In genomic region chr10:59050434-59050833, GRCm38 (mm10) we compare ENCODE assay signal across 18 mouse cellular contexts.
DNase-seq lines count a peak whose midpoint lies in the region; TF ChIP-seq lines count a peak whose summit lies in the region.
"Had no signal": no experiment of that assay in that cellular context is flagged by ENCODE, and none has a peak within 500 bp of the region (broad histone marks: within the 10 kb centered on the region; RNA-seq: fewer than 3 reads in every experiment).

No protein-coding gene starts in this region.

- dilution Hi-C loops in CH12.LX (cut with MboI; ENCODE audit: extremely low pct_ligation_motif_present, extremely low pct_unique_long_range_greater_than_20kb, low sequenced_read_pairs), result no loop called here

- no peak overlapping the region for H3K27ac ChIP-seq in layer of hippocampus, adult 2 months
- no peak overlapping the region for H3K27ac ChIP-seq in CH12.LX (ENCODE audit: insufficient read depth, low read depth)
- H3K27ac ChIP-seq in embryonic fibroblast, embryonic 13.5 days (ENCODE audit: insufficient read depth, low read length), result no peak overlapping the region
- H3K27ac ChIP-seq: embryonic facial prominence, embryonic 15.5 days; forebrain, embryonic 15.5 days had no signal

- TF ChIP-seq POLR2A in CH12.LX (IDR thresholded peaks at IDR 0.05; ENCODE audit: low read depth, low read length), result no peak
- TF ChIP-seq POLR2A in embryonic fibroblast, embryonic 13.5 days (IDR thresholded peaks at IDR 0.05; ENCODE audit: low read depth, low read length), result no peak

- TF ChIP-seq CTCF in layer of hippocampus, adult 2 months (conservative IDR thresholded peaks at IDR 0.05), result peak; percentile 23; the same call in 1 of the 2 replicates
- TF ChIP-seq CTCF in CH12.LX (conservative IDR thresholded peaks at IDR 0.05 in 1 of 2, IDR thresholded peaks at IDR 0.05 in 1 of 2; ENCODE audit: low read depth in 2 of 2, low read length in 2 of 2), result peak in 1 of 2 experiments; percentile 50; a peak in 2 of 4 replicates
- TF ChIP-seq CTCF in embryonic fibroblast, embryonic 13.5 days (IDR thresholded peaks at IDR 0.05; ENCODE audit: borderline replicate concordance, insufficient read depth, low read length), result peak; percentile 18; the same call in 1 of the 2 replicates

- no peak overlapping the region for H3K9ac ChIP-seq in CH12.LX (ENCODE audit: insufficient read depth, low read depth)
- H3K9ac ChIP-seq: embryonic facial prominence, embryonic 15.5 days; forebrain, embryonic 15.5 days; heart, embryonic 12.5 days had no signal

- H3K4me2 ChIP-seq in CH12.LX (ENCODE audit: insufficient read depth, low read depth, poor library complexity, severe bottlenecking), result no peak overlapping the region
- H3K4me2 ChIP-seq: embryonic facial prominence, embryonic 15.5 days; forebrain, embryonic 15.5 days; heart, embryonic 12.5 days had no signal

- no peaks in the 10 kb centered on the region for H3K79me2 ChIP-seq in CH12.LX (replicated peaks; ENCODE audit: control insufficient read depth, extremely low read depth, insufficient read depth, poor library complexity, severe bottlenecking)

- in situ Hi-C loops in CH12.LX (cut with MboI; ENCODE audit: low pct_ligation_motif_present, low pct_unique_long_range_greater_than_20kb, low sequenced_read_pairs), result no loop called here

- TF ChIP-seq RAD21 in CH12.LX (IDR thresholded peaks at IDR 0.05; ENCODE audit: low read depth, low read length), result peak; percentile 46

- H3K36me3 ChIP-seq in CH12.LX (replicated peaks in 1 of 2; ENCODE audit: control insufficient read depth in 1 of 2, insufficient read depth in 1 of 2, low read length in 1 of 2), result no peaks in the 10 kb centered on the region
- H3K36me3 ChIP-seq: embryonic facial prominence, embryonic 15.5 days; heart, embryonic 12.5 days had no signal

- no peak overlapping the region for H3K4me3 ChIP-seq in layer of hippocampus, adult 2 months
- H3K4me3 ChIP-seq in CH12.LX (replicated peaks in 1 of 3; ENCODE audit: low read depth in 2 of 3, low read length in 2 of 3, poor library complexity in 1 of 3), result no peak overlapping the region
- H3K4me3 ChIP-seq in embryonic fibroblast, embryonic 13.5 days (ENCODE audit: insufficient read depth, low read length), result no peak overlapping the region
- H3K4me3 ChIP-seq: embryonic facial prominence, embryonic 15.5 days; forebrain, embryonic 15.5 days; heart, embryonic 12.5 days had no signal

- peaks cover 15% of the 10 kb centered on the region for H3K9me3 ChIP-seq in CH12.LX (replicated peaks; ENCODE audit: low read length)
- H3K9me3 ChIP-seq: embryonic facial prominence, embryonic 15.5 days; heart, embryonic 12.5 days had no signal

- no peak for DNase-seq in layer of hippocampus, adult 2 months (ENCODE audit: low spot score in 2 of 2)
- no peak for DNase-seq in layer of hippocampus, postnatal 36 days
- DNase-seq in 416B (ENCODE audit: low read depth) (peak; percentile 49), CH12.LX (ENCODE audit: extremely low read depth) (no peak)
- no peak for DNase-seq in left cerebral cortex, adult 9 months (ENCODE audit: low spot score in 2 of 2)
- DNase-seq in right cerebral cortex, postnatal 36 days (ENCODE audit: low spot score in 2 of 2), result no peak
- DNase-seq: adrenal gland, postnatal 14 days; cerebellum, adult 11 months; cerebellum, adult 8-10 months; cerebellum, postnatal 14 days; embryo, embryonic 11 days; gastrocnemius, postnatal 10 days; heart, postnatal 36 days; kidney, adult 11 months had no signal

- H3K27me3 ChIP-seq in CH12.LX (replicated peaks), result peaks cover 9% of the 10 kb centered on the region
- H3K27me3 ChIP-seq: embryonic facial prominence, embryonic 15.5 days; forebrain, embryonic 15.5 days; heart, embryonic 12.5 days had no signal

- no peaks in the 10 kb centered on the region for H3K4me1 ChIP-seq in CH12.LX (ENCODE audit: control insufficient read depth in 1 of 2, insufficient read depth in 2 of 2)
- H3K4me1 ChIP-seq in embryonic fibroblast, embryonic 13.5 days (ENCODE audit: control insufficient read depth, insufficient read depth, low read length), result no peaks in the 10 kb centered on the region
- H3K4me1 ChIP-seq: embryonic facial prominence, embryonic 15.5 days; forebrain, embryonic 15.5 days; heart, embryonic 12.5 days had no signal

- no peak for TF ChIP-seq EP300 in CH12.LX (IDR thresholded peaks at IDR 0.05; ENCODE audit: low read length)

TF ChIP-seq in CH12.LX, 34 proteins besides CTCF, POLR2A, EP300 and RAD21:
- no peak for TF ChIP-seq POLR2AphosphoS2 (IDR thresholded peaks at IDR 0.05; ENCODE audit: low read depth, low read length)
- no peak for TF ChIP-seq KAT2A (IDR thresholded peaks at IDR 0.05; ENCODE audit: insufficient replicate concordance, low read length)
- no peak for TF ChIP-seq MXI1 (IDR thresholded peaks at IDR 0.05; ENCODE audit: low read depth, low read length)
- TF ChIP-seq SMC3 (IDR thresholded peaks at IDR 0.05; ENCODE audit: low read depth, low read length), result peak; percentile 29
TF ChIP-seq in CH12.LX: peak in this region for 1.
